Mouse (Mus musculus): ENCODE results near the gene Crxos. TPM values are rescaled to one million over a fixed set of nuclear protein-coding genes. Genes with fewer than 3 reads are reported as not detected.

Crxos gene
- under 1 TPM in 1 of 2 experiments, not detected in 1; 0.29 TPM for total RNA-seq (2021)
- long read RNA-seq, experiment 1: 0 reads
- long read RNA-seq, experiment 2: 0 reads

GRCm38 (mm10) chr7:15882317-15882716, at the start of gene Crxos:
Gene Crxos, plus strand, starts transcription at chr7:15882617.
- no peak for TF ChIP-seq CTCF (IDR thresholded peaks at IDR 0.05)
- Histone ChIP-seq H3K4me3 (no peak within 1 kb of the TSS), H3K27ac (no peak within 1 kb of the TSS)
- no peak for DNase-seq (ENCODE audit: extremely low spot score in 1 of 2, low spot score in 2 of 2)
- intact Hi-C loops (cut with DNase I): no loop called here

- no peak within 1 kb of the TSS for H3K4me3 ChIP-seq
- H3K27ac ChIP-seq: no peak within 1 kb of the TSS
- no peak for TF ChIP-seq CTCF (IDR thresholded peaks at IDR 0.05)
- no peak for DNase-seq (ENCODE audit: extremely low spot score in 1 of 2, low spot score in 2 of 2)
- intact Hi-C loops (cut with DNase I): no loop called here
These were observed 42.8 kb upstream of the Crxos start, which contains the start of gene Obox6 for GRCm38 (mm10) chr7:15839578-15839977. Gene Obox6, minus strand, starts transcription at chr7:15839678.

- TF ChIP-seq CTCF (IDR thresholded peaks at IDR 0.05): peak; percentile 47
- H3K27ac ChIP-seq: no peak overlapping the region
- DNase-seq (ENCODE audit: extremely low spot score in 1 of 2, low spot score in 2 of 2): no peak
- intact Hi-C loops (cut with DNase I): loop anchor here (1.0 kb wide), 1 partner anchor 53 kb away; no protein-coding TSS in a partner anchor
- H3K4me3 ChIP-seq: no peak overlapping the region
These were observed 22.8 kb upstream of the Crxos start for GRCm38 (mm10) chr7:15859657-15860056.

- TF ChIP-seq CTCF (IDR thresholded peaks at IDR 0.05): no peak
- Histone ChIP-seq H3K27ac (no peak overlapping the region), H3K4me3 (no peak overlapping the region)
- intact Hi-C loops (cut with DNase I): no loop called here
- DNase-seq (ENCODE audit: extremely low spot score in 1 of 2, low spot score in 2 of 2): no peak
These were observed 18.3 kb upstream of the Crxos start for GRCm38 (mm10) chr7:15864104-15864503.

GRCm38 (mm10) chr7:15879756-15880155, 2.7 kb upstream of the Crxos start, which contains the start of gene Crx:
Gene Crx, minus strand, starts transcription at chr7:15879968.
- Histone ChIP-seq H3K27ac (no peak within 1 kb of the TSS), H3K4me3 (no peak within 1 kb of the TSS)
- DNase-seq (ENCODE audit: extremely low spot score in 1 of 2, low spot score in 2 of 2): no peak
- no peak for TF ChIP-seq CTCF (IDR thresholded peaks at IDR 0.05)
- intact Hi-C loops (cut with DNase I): no loop called here

- intact Hi-C loops (cut with DNase I): no loop called here
- TF ChIP-seq CTCF (IDR thresholded peaks at IDR 0.05): no peak
- H3K4me3 ChIP-seq: no peak overlapping the region
- DNase-seq (ENCODE audit: extremely low spot score in 1 of 2, low spot score in 2 of 2): no peak
- no peak overlapping the region for H3K27ac ChIP-seq
These were observed 1.0 kb upstream of the Crxos start for GRCm38 (mm10) chr7:15881388-15881787.

GRCm38 (mm10) chr7:15881831-15882230, 586 bp upstream of the Crxos start:
- no peak for DNase-seq (ENCODE audit: extremely low spot score in 1 of 2, low spot score in 2 of 2)
- intact Hi-C loops (cut with DNase I): no loop called here
- no peak for TF ChIP-seq CTCF (IDR thresholded peaks at IDR 0.05)
- Histone ChIP-seq H3K27ac (no peak overlapping the region), H3K4me3 (no peak overlapping the region)

- intact Hi-C loops (cut with DNase I): no loop called here
- DNase-seq (ENCODE audit: extremely low spot score in 1 of 2, low spot score in 2 of 2): no peak
- TF ChIP-seq CTCF (IDR thresholded peaks at IDR 0.05): no peak
- no peak overlapping the region for H3K4me3 ChIP-seq
- H3K27ac ChIP-seq: no peak overlapping the region
These were observed 1.7 kb downstream of the Crxos start for GRCm38 (mm10) chr7:15884127-15884526.

- intact Hi-C loops (cut with DNase I): no loop called here
- H3K4me3 ChIP-seq: no peak overlapping the region
- TF ChIP-seq CTCF (IDR thresholded peaks at IDR 0.05): no peak
These were observed 11.8 kb downstream of the Crxos start for GRCm38 (mm10) chr7:15894251-15894650.

GRCm38 (mm10) chr7:15901366-15902048, 19.1 kb downstream of the Crxos start:
- TF ChIP-seq CTCF (IDR thresholded peaks at IDR 0.05): no peak
- DNase-seq (ENCODE audit: extremely low spot score in 1 of 2, low spot score in 2 of 2): no peak
- no peak overlapping the region for H3K27ac ChIP-seq
- intact Hi-C loops (cut with DNase I): no loop called here
- H3K4me3 ChIP-seq: no peak overlapping the region

More at GRCm38 (mm10) chr7:15894251-15894650, 11.8 kb downstream of the Crxos start:
- DNase-seq (ENCODE audit: extremely low spot score in 1 of 2, low spot score in 2 of 2): no peak
- H3K27ac ChIP-seq: no peak overlapping the region

GRCm38 (mm10) chr7:15905861-15906260, 23.4 kb downstream of the Crxos start:
- no peak for TF ChIP-seq CTCF (IDR thresholded peaks at IDR 0.05)
- Histone ChIP-seq H3K27ac (no peak overlapping the region), H3K4me3 (no peak overlapping the region)
- no peak for DNase-seq (ENCODE audit: extremely low spot score in 1 of 2, low spot score in 2 of 2)
- intact Hi-C loops (cut with DNase I): no loop called here

GRCm38 (mm10) chr7:15906602-15907001, 24.2 kb downstream of the Crxos start:
- intact Hi-C loops (cut with DNase I): no loop called here
- no peak for TF ChIP-seq CTCF (IDR thresholded peaks at IDR 0.05)
- Histone ChIP-seq H3K4me3 (no peak overlapping the region), H3K27ac (no peak overlapping the region)
- DNase-seq (ENCODE audit: extremely low spot score in 1 of 2, low spot score in 2 of 2): no peak

Measured in left cerebral cortex, adult 2 months (tissue).